Mouse (Mus musculus): Measurements from ENCODE around the gene Maml3.

DNA sequence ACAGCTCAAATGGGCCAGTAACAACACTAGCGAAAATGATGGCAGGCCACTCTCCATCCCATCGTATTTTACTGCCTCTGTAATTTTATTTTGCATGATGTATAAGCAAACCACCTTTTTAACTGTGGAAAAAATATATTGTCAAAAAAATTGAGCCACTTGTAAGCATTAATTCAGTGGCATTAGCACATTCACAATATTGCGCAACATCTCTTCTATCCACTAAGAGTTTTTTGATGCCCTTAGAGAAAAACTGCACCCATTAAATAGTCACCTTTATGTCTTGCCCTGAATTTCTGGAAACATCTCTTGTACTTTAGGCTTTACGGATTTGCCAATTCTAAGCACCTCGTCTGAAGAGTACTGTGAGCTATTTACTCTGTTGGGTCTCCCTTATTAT, 347.8 kb downstream of the Maml3 start:
- TF ChIP-seq CTCF (IDR thresholded peaks at IDR 0.05) (no peak), EP300 (IDR thresholded peaks at IDR 0.05) (no peak)

All from lung, postnatal 0 days (tissue).